Mouse (Mus musculus) kidney, adult 10 weeks (tissue): ENCODE measurements around the gene Car4. TPM values are rescaled to one million over a fixed set of nuclear protein-coding genes. Genes with fewer than 3 reads are reported as not detected.

Source experiments
- polyA plus RNA-seq: library from polyadenylated mRNA; stranded (reverse); fragments of 350-450 nt; fragmentation: Illumina TruSeq; extraction: RNeasy Lipid Tissue Mini Kit (QIAGEN cat#74804); gene quantifications from one replicate; pipeline ENCODE4 v1.2.3, GENCODE M21; 2014; ENCODE audit warnings: low read depth, low replicate concordance

The Car4 gene
- 90.8 TPM for polyA plus RNA-seq

GRCm38 (mm10) chr11:84957591-84958270 is at the start of gene Car4:
Gene Car4, plus strand, starts transcription at chr11:84957786.

GRCm38 (mm10) chr11:84916053-84916702 is 41.4 kb upstream of the Car4 start, which contains the start of gene Znhit3:
Gene Znhit3, minus strand, starts transcription at chr11:84916366.

Other genes with a start within 250 kb of the Car4 start
- 1.9 TPM for gene Mrm1, start 138.3 kb upstream of the Car4 start, polyA plus RNA-seq
- 10.7 TPM for gene Dhrs11, start 128.8 kb upstream of the Car4 start, polyA plus RNA-seq
- gene Ggnbp2, start 87.0 kb upstream of the Car4 start, polyA plus RNA-seq: 232 TPM
- gene Myo19, start 77.6 kb upstream of the Car4 start, polyA plus RNA-seq: 8.9 TPM
- 15.8 TPM for gene Pigw, start 77.5 kb upstream of the Car4 start, polyA plus RNA-seq
- gene Znhit3, start 41.4 kb upstream of the Car4 start, polyA plus RNA-seq: 8.9 TPM
- 104 TPM for gene Usp32, start 182.4 kb downstream of the Car4 start, polyA plus RNA-seq
- not detected for gene 1700125H20Rik, start 212.6 kb downstream of the Car4 start, polyA plus RNA-seq